Mouse (Mus musculus) embryonic facial prominence, embryonic 11.5 days (tissue): Measurements from ENCODE around the gene Olfr645. TPM values are rescaled to one million over a fixed set of nuclear protein-coding genes. Genes with fewer than 3 reads are reported as not detected.

Experiments
- ATAC-seq: fragments of 200-750 bp; cut with Nextera tagmentation; replicated peaks from 2 replicates; pipeline ENCODE4 v1.8.0; 2017; ENCODE audit warnings: low read depth; ENCODE audit not compliant: insufficient number of reproducible peaks, low FRiP score, low TSS enrichment
- DNase-seq: peaks from one replicate; pipeline ENCODE4 v3.0.0-alpha.2; 2015; ENCODE audit warnings: low spot score
- H3K27ac ChIP-seq: fragments of 300-500 bp; sonication (generic); replicated peaks from 2 replicates; pipeline ENCODE4 v1.5.1; 2014; ENCODE audit warnings: mild to moderate bottlenecking, low read depth, low read length, control low read depth
- H3K27me3 ChIP-seq: fragments of 300-500 bp; sonication (generic); 2 replicates; pipeline ENCODE4 v1.6.1; 2014; ENCODE audit warnings: mild to moderate bottlenecking, low read length, moderate library complexity, mixed read lengths; ENCODE audit not compliant: control insufficient read depth, insufficient read depth
- H3K36me3 ChIP-seq: fragments of 300-500 bp; sonication (generic); replicated peaks from 2 replicates; pipeline ENCODE4 v1.6.1; 2014; ENCODE audit warnings: low read depth, mild to moderate bottlenecking, low read length, moderate library complexity, mixed read lengths; ENCODE audit not compliant: control insufficient read depth, insufficient read depth
- H3K4me1 ChIP-seq: fragments of 300-500 bp; sonication (generic); 2 replicates; pipeline ENCODE4 v1.6.1; 2014; ENCODE audit warnings: low read length, mixed read lengths; ENCODE audit not compliant: control insufficient read depth, insufficient read depth
- H3K4me2 ChIP-seq: fragments of 300-500 bp; sonication (generic); 2 replicates; pipeline ENCODE4 v1.6.1; 2014; ENCODE audit warnings: low read depth, mild to moderate bottlenecking, control low read depth, low read length, moderate library complexity
- H3K4me3 ChIP-seq: fragments of 300-500 bp; sonication (generic); 2 replicates; pipeline ENCODE4 v1.5.1; 2014; ENCODE audit warnings: low read depth, low read length, control low read depth
- H3K9ac ChIP-seq: fragments of 300-500 bp; sonication (generic); replicated peaks from 2 replicates; pipeline ENCODE4 v1.6.1; 2014; ENCODE audit warnings: mild to moderate bottlenecking, control low read depth, low read length
- H3K9me3 ChIP-seq: fragments of 300-500 bp; sonication (generic); replicated peaks from 2 replicates; pipeline ENCODE4 v1.6.1; 2016; ENCODE audit warnings: mild to moderate bottlenecking, low read length, inconsistent platforms, mixed read lengths; ENCODE audit not compliant: control insufficient read depth
- whole genome bisulfite sequencing: fragments of 180-500 bp; shearing (Covaris S2); extraction: QIAGEN DNeasy Blood & Tissue Kit; methylation state at CpG from one replicate; pipeline ENCODE4 v1.1.7; 2014; 5-methylcytosine and 5-hydroxymethylcytosine counted together
- polyA plus RNA-seq: library from polyadenylated mRNA; unstranded; fragments of >200 nt; fragmentation: Nextera tagmentation; extraction: Ambion mirVana; gene quantifications from 2 replicates; pipeline ENCODE4 v1.2.1, GENCODE M21; 2014

Gene Olfr645
- not detected in 2 replicates for polyA plus RNA-seq

GRCm38 (mm10) chr7:104085365-104085764, at the start of gene Olfr645:
Olfr645 (minus strand) TSS chr7:104085465.
- H3K27me3 ChIP-seq = no peaks in the 10 kb centered on the region
- DNase-seq (no peak), ATAC-seq (no peak)
- H3K4me1 ChIP-seq = no peaks in the 10 kb centered on the region
- no peak within 1 kb of the TSS for H3K27ac ChIP-seq
- H3K36me3 ChIP-seq = no peaks in the 10 kb centered on the region
- H3K4me2 ChIP-seq = no peak within 1 kb of the TSS
- H3K4me3 ChIP-seq = no peak within 1 kb of the TSS
- no peak within 1 kb of the TSS for H3K9ac ChIP-seq
- H3K9me3 ChIP-seq = no peaks in the 10 kb centered on the region
- 69% methylated on average over 1 of the region's 1 CpGs for WGBS

GRCm38 (mm10) chr7:104129726-104130125, 44.5 kb upstream of the Olfr645 start, which contains the start of gene Ubqln5:
Ubqln5 (minus strand) TSS chr7:104129826.
- 89% methylated on average over 5 of the region's 5 CpGs for WGBS
- no peak for DNase-seq
- Histone ChIP-seq H3K27me3 (no peaks in the 10 kb centered on the region), H3K27ac (no peak within 1 kb of the TSS), H3K9me3 (no peaks in the 10 kb centered on the region), H3K9ac (no peak within 1 kb of the TSS), H3K4me3 (no peak within 1 kb of the TSS), H3K4me2 (no peak within 1 kb of the TSS), H3K4me1 (no peaks in the 10 kb centered on the region), H3K36me3 (no peaks in the 10 kb centered on the region)
- ATAC-seq = no peak

GRCm38 (mm10) chr7:104104757-104104972, 19.4 kb upstream of the Olfr645 start, which contains the start of gene Olfr646:
Olfr646 (plus strand) TSS chr7:104104873.
- no peak within 1 kb of the TSS for H3K27ac ChIP-seq
- DNase-seq = no peak
- no peak within 1 kb of the TSS for H3K4me3 ChIP-seq
- H3K27me3 ChIP-seq = no peaks in the 10 kb centered on the region
- no peak within 1 kb of the TSS for H3K9ac ChIP-seq
- H3K4me2 ChIP-seq = no peak within 1 kb of the TSS
- no peak for ATAC-seq
- H3K9me3 ChIP-seq = no peaks in the 10 kb centered on the region
- H3K4me1 ChIP-seq = no peaks in the 10 kb centered on the region
- no peaks in the 10 kb centered on the region for H3K36me3 ChIP-seq

GRCm38 (mm10) chr7:104103913-104104756, 18.9 kb upstream of the Olfr645 start:
- Histone ChIP-seq H3K9ac (no peak overlapping the region), H3K4me3 (no peak overlapping the region), H3K27ac (no peak overlapping the region), H3K36me3 (no peaks in the 10 kb centered on the region), H3K4me2 (no peak overlapping the region), H3K27me3 (no peaks in the 10 kb centered on the region), H3K4me1 (no peaks in the 10 kb centered on the region), H3K9me3 (no peaks in the 10 kb centered on the region)
- ATAC-seq (no peak), DNase-seq (no peak)
- WGBS = 78% methylated on average over 4 of the region's 4 CpGs

GRCm38 (mm10) chr7:104071769-104072168, 13.5 kb downstream of the Olfr645 start, which contains the start of gene Olfr644:
Olfr644 (minus strand) TSS chr7:104071869.
- no peak within 1 kb of the TSS for H3K4me3 ChIP-seq
- H3K4me2 ChIP-seq = no peak within 1 kb of the TSS
- DNase-seq (no peak), ATAC-seq (no peak)
- H3K9me3 ChIP-seq = no peaks in the 10 kb centered on the region
- H3K27ac ChIP-seq = no peak within 1 kb of the TSS
- H3K9ac ChIP-seq = no peak within 1 kb of the TSS
- no peaks in the 10 kb centered on the region for H3K36me3 ChIP-seq
- no peaks in the 10 kb centered on the region for H3K4me1 ChIP-seq
- WGBS = 60% methylated on average over 2 of the region's 2 CpGs
- H3K27me3 ChIP-seq = no peaks in the 10 kb centered on the region

- ATAC-seq = no peak
- no peak within 1 kb of the TSS for H3K9ac ChIP-seq
- no peaks in the 10 kb centered on the region for H3K9me3 ChIP-seq
- no peak for DNase-seq
- no peak within 1 kb of the TSS for H3K27ac ChIP-seq
- H3K36me3 ChIP-seq = no peaks in the 10 kb centered on the region
- H3K4me1 ChIP-seq = no peaks in the 10 kb centered on the region
- H3K4me2 ChIP-seq = no peak within 1 kb of the TSS
- H3K27me3 ChIP-seq = no peaks in the 10 kb centered on the region
- no peak within 1 kb of the TSS for H3K4me3 ChIP-seq
- WGBS = 54% methylated on average over 2 of the region's 2 CpGs
Measured at GRCm38 (mm10) chr7:104061345-104061744, 23.9 kb downstream of the Olfr645 start, which contains the start of gene 4930516K23Rik. 4930516K23Rik (minus strand) TSS chr7:104061445.

- Histone ChIP-seq H3K9ac (no peak overlapping the region), H3K4me3 (no peak overlapping the region), H3K4me2 (no peak overlapping the region), H3K27me3 (no peaks in the 10 kb centered on the region), H3K9me3 (no peaks in the 10 kb centered on the region), H3K36me3 (no peaks in the 10 kb centered on the region), H3K27ac (no peak overlapping the region), H3K4me1 (no peaks in the 10 kb centered on the region)
- no peak for DNase-seq
- ATAC-seq = no peak
- WGBS = 90% methylated on average over 1 of the region's 1 CpGs
Measured at GRCm38 (mm10) chr7:104059215-104059614, 26.1 kb downstream of the Olfr645 start.

GRCm38 (mm10) chr7:104052566-104052965, 32.7 kb downstream of the Olfr645 start, which contains the start of gene Olfr642:
Olfr642 (minus strand) TSS chr7:104052666.
- Histone ChIP-seq H3K27me3 (no peaks in the 10 kb centered on the region), H3K9me3 (no peaks in the 10 kb centered on the region), H3K4me2 (no peak within 1 kb of the TSS), H3K9ac (no peak within 1 kb of the TSS), H3K36me3 (no peaks in the 10 kb centered on the region), H3K4me1 (no peaks in the 10 kb centered on the region), H3K27ac (no peak within 1 kb of the TSS), H3K4me3 (no peak within 1 kb of the TSS)
- ATAC-seq = no peak
- DNase-seq = no peak
- 96% methylated on average over 1 of the region's 1 CpGs for WGBS
